Mouse (Mus musculus) forebrain, embryonic 16.5 days (tissue): ENCODE measurements at regions not wholly inside any gene's neighbourhood (a gene's known extent, or its start where the extent isn't known, plus 50 kb on each side); places are given as distances from the start of the nearest gene placed in this dataset.

Source experiments
- ATAC-seq: fragments of 200-750 bp; cut with Nextera tagmentation; 2 replicates; pipeline ENCODE4 v1.8.0; 2017; ENCODE audit warnings: mild to moderate bottlenecking, moderate library complexity
- H3K27ac ChIP-seq: fragments of 300-500 bp; sonication (generic); 2 replicates; pipeline ENCODE4 v1.5.1; 2014; ENCODE audit warnings: low read length, control low read depth
- H3K27me3 ChIP-seq: fragments of 300-500 bp; sonication (generic); replicated peaks from 2 replicates; pipeline ENCODE4 v1.6.1; 2014; ENCODE audit warnings: low read length; ENCODE audit not compliant: control insufficient read depth, insufficient read depth
- H3K36me3 ChIP-seq: fragments of 300-500 bp; sonication (generic); 2 replicates; pipeline ENCODE4 v1.6.1; 2014; ENCODE audit not compliant: control insufficient read depth, insufficient read depth
- H3K4me1 ChIP-seq: fragments of 300-500 bp; sonication (generic); replicated peaks from 2 replicates; pipeline ENCODE4 v1.6.1; 2014; ENCODE audit warnings: low read length; ENCODE audit not compliant: control insufficient read depth, insufficient read depth
- H3K4me2 ChIP-seq: fragments of 300-500 bp; sonication (generic); 2 replicates; pipeline ENCODE4 v1.6.1; 2014; ENCODE audit warnings: mild to moderate bottlenecking, low read length, control low read depth
- H3K4me3 ChIP-seq: fragments of 300-500 bp; sonication (generic); replicated peaks from 2 replicates; pipeline ENCODE4 v1.5.1; 2014; ENCODE audit warnings: mild to moderate bottlenecking, low read length, control low read depth
- H3K9ac ChIP-seq: fragments of 300-500 bp; sonication (generic); replicated peaks from 2 replicates; pipeline ENCODE4 v1.6.1; 2014; ENCODE audit warnings: low read depth, low read length, control low read depth
- H3K9me3 ChIP-seq: fragments of 300-500 bp; sonication (generic); 2 replicates; pipeline ENCODE4 v1.6.1; 2016; ENCODE audit warnings: low read length; ENCODE audit not compliant: control insufficient read depth
- WGBS: fragments of 180-500 bp; shearing (Covaris S2); extraction: QIAGEN DNeasy Blood & Tissue Kit; methylation state at CpG from one replicate; pipeline ENCODE4 v1.1.7; 2014; 5-methylcytosine and 5-hydroxymethylcytosine counted together

DNA sequence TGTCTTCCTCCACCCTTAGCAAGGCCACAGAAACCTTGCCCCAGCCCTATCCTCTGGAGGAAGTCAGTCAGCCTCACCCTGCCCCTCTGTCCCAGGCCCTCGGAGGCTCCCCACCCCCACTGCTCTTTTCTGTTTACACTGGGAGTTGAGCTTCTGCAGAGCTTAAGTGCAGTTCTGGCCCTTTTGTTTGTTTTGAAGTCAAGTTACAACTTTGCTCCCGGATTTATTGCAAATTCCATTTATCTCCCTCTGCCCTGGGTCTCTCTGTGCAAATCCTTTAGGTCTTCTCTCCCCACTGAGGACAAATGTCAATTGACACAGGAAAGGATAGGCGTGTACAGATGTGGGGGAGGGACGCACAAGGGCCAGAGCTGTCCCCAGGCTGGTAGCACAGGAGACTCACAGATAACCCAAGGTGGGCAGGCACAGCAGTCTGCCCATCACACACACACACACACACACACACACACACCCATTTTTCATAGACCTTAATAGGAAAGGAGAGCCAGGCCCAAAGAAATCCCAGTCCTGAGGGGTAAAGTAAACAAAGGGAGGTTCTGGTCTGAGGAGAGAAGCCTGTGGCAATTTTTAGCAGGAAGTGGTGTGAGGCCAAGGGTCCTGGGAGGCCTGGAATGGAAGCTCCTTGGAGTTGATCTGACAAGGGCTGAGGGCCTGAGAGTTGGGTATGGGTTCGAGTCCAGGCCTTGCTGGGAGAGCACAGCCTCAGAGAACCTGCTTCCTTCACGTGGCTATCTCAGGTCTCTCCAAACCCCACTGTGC is 167.9 kb downstream of the Zfp36l1 start:
- no peak for ATAC-seq
- Histone ChIP-seq H3K36me3 (no peaks in the 10 kb centered on the region), H3K4me2 (no peak overlapping the region), H3K4me3 (no peak overlapping the region), H3K27ac (no peak overlapping the region), H3K9me3 (no peaks in the 10 kb centered on the region), H3K4me1 (no peaks in the 10 kb centered on the region), H3K27me3 (no peaks in the 10 kb centered on the region), H3K9ac (no peak overlapping the region)
- 44% methylated on average over 6 of the region's 6 CpGs for WGBS

DNA sequence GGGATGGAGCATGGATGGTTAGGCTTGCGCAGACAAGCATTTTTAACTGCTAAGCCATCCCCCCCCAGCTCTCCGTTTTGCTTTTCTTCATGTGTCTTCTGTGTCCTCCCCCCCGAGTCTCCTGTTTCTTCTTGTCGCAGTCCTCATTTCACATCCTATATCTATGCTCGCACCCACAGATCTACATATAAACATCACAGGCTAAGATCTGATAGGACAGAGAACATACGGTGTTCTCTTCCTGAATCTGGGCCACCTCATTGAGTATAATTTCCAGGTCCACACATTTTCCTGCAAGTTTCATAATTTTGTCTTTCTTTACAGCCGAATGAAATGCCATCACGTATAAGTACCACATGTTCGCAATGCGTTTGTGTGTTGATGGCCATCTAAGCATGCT is 168.7 kb downstream of the Zfp36l1 start:
- no peaks in the 10 kb centered on the region for H3K4me1 ChIP-seq
- no peak overlapping the region for H3K4me3 ChIP-seq
- H3K4me2 ChIP-seq = no peak overlapping the region
- WGBS = 93% methylated on average over 10 of the region's 10 CpGs
- ATAC-seq = no peak
- H3K9me3 ChIP-seq = no peaks in the 10 kb centered on the region
- H3K9ac ChIP-seq = no peak overlapping the region
- H3K27ac ChIP-seq = no peak overlapping the region
- H3K36me3 ChIP-seq = no peaks in the 10 kb centered on the region
- H3K27me3 ChIP-seq = no peaks in the 10 kb centered on the region

DNA sequence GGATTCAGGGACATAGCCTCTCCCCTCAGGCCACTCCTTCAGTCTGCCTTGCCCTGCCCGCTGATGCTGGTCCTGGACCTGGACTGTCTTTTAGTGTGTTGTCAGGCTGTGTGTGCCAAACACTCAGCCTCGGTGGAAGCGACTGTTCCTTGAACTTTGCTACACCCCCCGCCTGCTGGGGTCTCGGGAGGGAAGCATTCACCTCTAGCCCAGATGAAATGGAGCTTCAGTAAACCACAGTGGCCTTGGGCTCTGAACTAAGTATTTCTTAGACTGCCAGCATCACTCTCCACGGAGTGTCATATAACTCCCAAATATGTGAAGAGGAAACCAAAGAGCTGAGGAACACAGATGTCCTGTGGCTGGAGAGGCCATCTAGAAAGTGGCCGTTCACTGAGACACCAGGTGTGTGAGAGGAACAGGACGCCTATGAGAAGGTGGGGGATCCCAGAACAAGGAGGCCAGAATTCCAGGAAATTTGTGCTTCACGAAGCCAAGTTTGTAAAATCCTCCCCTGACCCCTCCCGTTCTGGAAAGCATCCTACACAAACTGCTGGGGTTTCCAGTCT is 170.2 kb downstream of the Zfp36l1 start:
- Histone ChIP-seq H3K9ac (no peak overlapping the region), H3K36me3 (no peaks in the 10 kb centered on the region), H3K4me2 (no peak overlapping the region), H3K4me1 (no peaks in the 10 kb centered on the region), H3K27me3 (no peaks in the 10 kb centered on the region), H3K9me3 (no peaks in the 10 kb centered on the region), H3K4me3 (no peak overlapping the region), H3K27ac (no peak overlapping the region)
- 62% methylated on average over 10 of the region's 10 CpGs for WGBS
- no peak for ATAC-seq

DNA sequence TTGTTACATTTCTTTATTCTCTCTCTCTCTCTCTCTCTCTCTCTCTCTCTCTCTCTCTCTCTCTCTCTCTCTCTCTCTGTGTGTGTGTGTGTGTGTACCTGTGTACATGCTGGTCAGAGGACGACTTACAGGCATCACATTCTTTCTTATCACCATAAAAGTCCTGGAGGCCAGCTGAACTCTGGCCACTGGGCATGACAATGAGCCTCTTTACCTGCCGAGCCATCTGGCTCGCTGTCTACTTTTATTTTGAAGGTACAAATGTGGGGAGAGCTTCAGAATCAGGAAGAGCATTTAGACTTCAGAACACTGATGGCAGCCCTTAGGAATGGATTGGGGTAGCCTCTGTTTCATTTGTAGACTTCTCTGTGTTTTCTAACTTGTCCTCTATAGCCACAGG is 171.0 kb downstream of the Zfp36l1 start:
- no peak overlapping the region for H3K4me2 ChIP-seq
- H3K4me1 ChIP-seq = peaks cover 2% of the 10 kb centered on the region; the same call in 1 of the 2 replicates
- 47% methylated on average over 3 of the region's 3 CpGs for WGBS
- no peak for ATAC-seq
- no peak overlapping the region for H3K27ac ChIP-seq
- no peak overlapping the region for H3K9ac ChIP-seq
- no peaks in the 10 kb centered on the region for H3K36me3 ChIP-seq
- no peaks in the 10 kb centered on the region for H3K27me3 ChIP-seq
- H3K4me3 ChIP-seq = no peak overlapping the region
- H3K9me3 ChIP-seq = no peaks in the 10 kb centered on the region

DNA sequence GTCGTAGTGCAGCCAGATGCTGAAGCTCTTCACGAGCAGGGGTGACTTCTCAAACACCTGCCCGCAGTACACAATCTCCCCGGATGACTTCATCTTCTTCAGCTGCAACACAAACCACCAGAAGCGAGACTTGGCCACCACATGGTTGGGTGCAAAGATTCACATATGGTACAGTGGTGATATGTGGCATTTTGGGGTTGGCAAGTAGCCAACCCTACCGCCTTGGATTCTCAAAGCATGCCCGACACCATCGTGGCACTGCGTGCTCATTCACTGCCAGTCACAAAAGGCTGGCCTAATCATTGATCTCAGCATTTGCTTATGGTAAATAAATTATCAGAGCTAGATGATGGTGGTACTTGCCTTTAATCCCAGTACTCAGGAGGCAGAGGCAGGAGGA is 173.4 kb downstream of the Zfp36l1 start:
- no peaks in the 10 kb centered on the region for H3K27me3 ChIP-seq
- H3K27ac ChIP-seq = no peak overlapping the region
- 74% methylated on average over 9 of the region's 9 CpGs for WGBS

DNA sequence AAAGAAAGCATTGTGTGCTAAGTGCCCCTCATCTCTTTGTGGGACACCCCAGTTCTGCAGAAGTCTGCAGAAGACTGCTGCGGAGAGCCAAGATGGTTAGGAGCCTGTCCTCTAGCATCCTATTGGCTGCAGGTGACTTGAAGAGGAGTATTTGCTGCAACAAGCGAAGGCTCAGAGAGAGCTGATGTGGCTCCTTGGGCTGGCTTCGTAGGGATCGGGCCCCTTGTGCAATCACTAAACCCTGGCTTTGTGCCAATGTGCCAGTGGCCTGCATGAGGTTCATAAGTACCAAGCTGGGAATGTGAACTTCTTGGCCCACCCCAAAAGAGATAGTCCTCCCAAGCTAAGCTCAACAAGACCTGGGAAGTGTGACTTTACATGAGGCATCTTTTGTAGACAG is 174.9 kb downstream of the Zfp36l1 start:
- 88% methylated on average over 4 of the region's 4 CpGs for WGBS

More for the DNA sequence above, 173.4 kb downstream of the Zfp36l1 start:
- Histone ChIP-seq H3K9ac (no peak overlapping the region), H3K36me3 (no peaks in the 10 kb centered on the region), H3K4me3 (no peak overlapping the region), H3K4me1 (peaks cover 4% of the 10 kb centered on the region; the same call in 1 of the 2 replicates), H3K4me2 (no peak overlapping the region), H3K9me3 (no peaks in the 10 kb centered on the region)
- no peak for ATAC-seq

DNA sequence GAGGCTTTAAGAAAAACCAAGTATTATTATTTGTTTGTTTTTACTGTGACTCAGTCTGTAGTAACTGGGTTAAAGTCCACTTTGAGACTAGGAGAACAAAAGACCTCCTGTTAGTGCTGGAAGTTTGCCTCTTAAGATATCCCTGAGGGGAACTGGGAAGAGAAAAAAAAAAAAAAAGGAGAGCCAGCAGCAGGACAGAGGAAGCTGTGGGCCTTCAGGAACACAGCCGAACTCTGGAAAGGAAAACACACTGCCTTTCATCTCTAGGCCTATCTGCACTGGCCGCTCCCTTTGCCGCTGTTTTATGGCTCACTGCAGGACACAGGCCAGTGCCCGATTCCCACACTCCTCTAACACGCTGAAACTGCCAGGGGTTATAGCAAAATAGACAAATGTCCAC is 176.1 kb downstream of the Zfp36l1 start:
- Histone ChIP-seq H3K9ac (no peak overlapping the region), H3K4me2 (no peak overlapping the region), H3K27me3 (no peaks in the 10 kb centered on the region), H3K4me1 (peaks cover 4% of the 10 kb centered on the region; the same call in 1 of the 2 replicates), H3K4me3 (no peak overlapping the region), H3K9me3 (no peaks in the 10 kb centered on the region), H3K36me3 (no peaks in the 10 kb centered on the region), H3K27ac (peak overlapping the region; percentile 44)
- ATAC-seq = no peak
- WGBS = 58% methylated on average over 5 of the region's 5 CpGs

More for the DNA sequence above, 174.9 kb downstream of the Zfp36l1 start:
- H3K9ac ChIP-seq = no peak overlapping the region
- no peaks in the 10 kb centered on the region for H3K36me3 ChIP-seq
- H3K4me2 ChIP-seq = no peak overlapping the region
- ATAC-seq = no peak
- H3K4me1 ChIP-seq = peaks cover 4% of the 10 kb centered on the region; the same call in 1 of the 2 replicates
- no peaks in the 10 kb centered on the region for H3K27me3 ChIP-seq
- H3K4me3 ChIP-seq = no peak overlapping the region
- H3K27ac ChIP-seq = no peak overlapping the region
- no peaks in the 10 kb centered on the region for H3K9me3 ChIP-seq

DNA sequence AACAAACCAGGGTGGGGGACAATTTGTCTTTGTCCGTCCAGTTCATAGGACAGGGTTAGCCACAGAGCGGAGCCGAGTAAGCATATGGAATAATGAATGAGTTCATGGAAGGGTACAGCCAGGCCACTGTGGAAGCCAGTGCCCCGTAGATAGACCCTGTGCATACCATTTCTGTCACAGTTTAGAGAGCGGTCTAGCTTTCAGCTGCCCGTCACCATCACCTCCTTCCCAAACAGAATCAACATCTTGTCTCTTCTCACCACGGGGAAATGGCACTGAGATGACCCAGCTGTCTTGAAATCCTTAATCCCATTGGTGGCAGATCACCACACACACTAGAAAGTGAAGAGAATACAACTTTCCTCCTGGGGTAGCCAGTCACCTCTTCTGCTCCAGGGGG is 178.7 kb downstream of the Zfp36l1 start:
- 80% methylated on average over 7 of the region's 7 CpGs for WGBS

DNA sequence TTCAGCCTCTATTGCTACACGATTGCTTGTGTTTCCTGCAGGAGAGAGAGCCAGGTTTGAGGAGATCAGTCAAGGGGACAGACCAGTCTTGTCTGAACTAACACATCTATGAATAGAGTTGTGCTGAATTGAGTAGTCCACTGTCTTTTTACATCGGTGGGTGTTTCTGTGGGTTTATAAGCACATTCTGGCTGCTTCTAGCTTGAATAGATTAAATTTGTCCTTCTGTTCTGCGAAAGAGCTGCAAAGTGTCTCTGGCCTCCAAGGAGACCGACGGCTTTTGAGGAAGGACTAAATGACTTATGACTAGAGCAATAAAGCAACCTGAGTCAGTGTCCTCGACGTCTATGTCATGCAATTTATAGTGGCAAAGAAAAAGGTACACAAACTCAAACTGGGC is 179.9 kb downstream of the Zfp36l1 start:
- no peak overlapping the region for H3K27ac ChIP-seq
- no peaks in the 10 kb centered on the region for H3K9me3 ChIP-seq
- 90% methylated on average over 7 of the region's 7 CpGs for WGBS
- no peaks in the 10 kb centered on the region for H3K36me3 ChIP-seq
- ATAC-seq = no peak
- peaks cover 11% of the 10 kb centered on the region for H3K4me1 ChIP-seq
- no peak overlapping the region for H3K9ac ChIP-seq
- no peak overlapping the region for H3K4me2 ChIP-seq
- H3K27me3 ChIP-seq = no peaks in the 10 kb centered on the region
- no peak overlapping the region for H3K4me3 ChIP-seq

More for the DNA sequence above, 178.7 kb downstream of the Zfp36l1 start:
- Histone ChIP-seq H3K27me3 (no peaks in the 10 kb centered on the region), H3K36me3 (no peaks in the 10 kb centered on the region), H3K9me3 (no peaks in the 10 kb centered on the region), H3K4me3 (no peak overlapping the region), H3K27ac (no peak overlapping the region), H3K9ac (no peak overlapping the region), H3K4me1 (peaks cover 4% of the 10 kb centered on the region; the same call in 1 of the 2 replicates), H3K4me2 (no peak overlapping the region)
- ATAC-seq = no peak
